Mouse (Mus musculus): Measurements from ENCODE around the gene Mpi.
A peak's percentile ranks its signal among the peaks of the same experiment; 100 is the strongest.

- TF ChIP-seq CTCF (IDR thresholded peaks at IDR 0.05; ENCODE audit: low read depth) (peak; percentile 22), EP300 (IDR thresholded peaks at IDR 0.05; ENCODE audit: low read depth) (peak; percentile 82; the same call in 1 of the 2 replicates)
These were observed 46.9 kb downstream of the Mpi start for GRCm38 (mm10) chr9:57505700-57506099.
